Mouse (Mus musculus) intestine, embryonic 14.5 days (tissue): Measurements from ENCODE around the gene Rasgrf1. TPM values are rescaled to one million over a fixed set of nuclear protein-coding genes. Genes with fewer than 3 reads are reported as not detected.
A peak's percentile ranks its signal among the peaks of the same experiment; 100 is the strongest.

Experiments used
- ATAC-seq: fragments of 200-750 bp; cut with Nextera tagmentation; replicated peaks from 2 replicates; pipeline ENCODE4 v1.8.0; 2017; ENCODE audit warnings: low read depth, moderate number of reproducible peaks, moderate TSS enrichment, moderate library complexity; ENCODE audit not compliant: low FRiP score, low TSS enrichment
- DNase-seq: peaks from one replicate; pipeline ENCODE4 v3.0.0-alpha.2; 2018; ENCODE audit warnings: low spot score
- H3K27ac ChIP-seq: fragments of 300-500 bp; sonication (generic); 2 replicates; pipeline ENCODE4 v1.5.1; 2014; ENCODE audit warnings: low read depth, mild to moderate bottlenecking, control low read depth
- H3K27me3 ChIP-seq: fragments of 300-500 bp; sonication (generic); replicated peaks from 2 replicates; pipeline ENCODE4 v1.6.1; 2014; ENCODE audit warnings: low read length, control low read depth; ENCODE audit not compliant: control insufficient read depth, insufficient read depth
- H3K36me3 ChIP-seq: fragments of 300-500 bp; sonication (generic); 2 replicates; pipeline ENCODE4 v1.6.1; 2014; ENCODE audit warnings: low read length, control low read depth; ENCODE audit not compliant: control insufficient read depth, insufficient read depth
- H3K4me1 ChIP-seq: fragments of 300-500 bp; sonication (generic); replicated peaks from 2 replicates; pipeline ENCODE4 v1.6.1; 2014; ENCODE audit warnings: low read length, control low read depth, mixed read lengths; ENCODE audit not compliant: control insufficient read depth, insufficient read depth
- H3K4me2 ChIP-seq: fragments of 300-500 bp; sonication (generic); 2 replicates; pipeline ENCODE4 v1.6.1; 2014; ENCODE audit warnings: low read length
- H3K4me3 ChIP-seq: fragments of 300-500 bp; sonication (generic); 2 replicates; pipeline ENCODE4 v1.5.1; 2014; ENCODE audit warnings: low read depth, low read length, control low read depth, mixed read lengths
- H3K9ac ChIP-seq: fragments of 300-500 bp; sonication (generic); 2 replicates; pipeline ENCODE4 v1.6.1; 2014; ENCODE audit warnings: mild to moderate bottlenecking, low read length
- H3K9me3 ChIP-seq: fragments of 300-500 bp; sonication (generic); 2 replicates; pipeline ENCODE4 v1.6.1; 2016; ENCODE audit warnings: low read length, control low read depth; ENCODE audit not compliant: control insufficient read depth
- WGBS: fragments of 180-500 bp; shearing (Covaris S2); extraction: QIAGEN DNeasy Blood & Tissue Kit; methylation state at CpG from one replicate; pipeline ENCODE4 v1.1.7; 2014; 5-methylcytosine and 5-hydroxymethylcytosine counted together
- polyA plus RNA-seq: library from polyadenylated mRNA; unstranded; fragments of >200 nt; fragmentation: Nextera tagmentation; extraction: Ambion mirVana; gene quantifications from 2 replicates; pipeline ENCODE4 v1.2.1, GENCODE M21; 2014

The Rasgrf1 gene
- 0.35 TPM in 1 of 2 replicates, not detected in the other for polyA plus RNA-seq

GRCm38 (mm10) chr9:89909131-89910010 is at the start of gene Rasgrf1:
Rasgrf1 (plus strand) TSS chr9:89909908.
- peaks cover 75% of the 10 kb centered on the region for H3K27me3 ChIP-seq
- peak; percentile 44; the same call in 1 of the 2 replicates for ATAC-seq
- no peak within 1 kb of the TSS for H3K9ac ChIP-seq
- no peak within 1 kb of the TSS for H3K27ac ChIP-seq
- H3K36me3 ChIP-seq: no peaks in the 10 kb centered on the region
- peak within 1 kb of the TSS; percentile 78 for H3K4me2 ChIP-seq
- H3K9me3 ChIP-seq: no peaks in the 10 kb centered on the region
- H3K4me3 ChIP-seq: peak within 1 kb of the TSS; percentile 43
- under 1% methylated on average over 58 of the region's 64 CpGs for WGBS
- peaks cover 16% of the 10 kb centered on the region for H3K4me1 ChIP-seq
- peak; percentile 79 for DNase-seq

GRCm38 (mm10) chr9:89860145-89860544 is 49.6 kb upstream of the Rasgrf1 start:
- Histone ChIP-seq H3K27me3 (no peaks in the 10 kb centered on the region), H3K27ac (no peak overlapping the region), H3K9ac (no peak overlapping the region), H3K9me3 (no peaks in the 10 kb centered on the region), H3K36me3 (no peaks in the 10 kb centered on the region), H3K4me3 (no peak overlapping the region), H3K4me1 (no peaks in the 10 kb centered on the region), H3K4me2 (no peak overlapping the region)
- 64% methylated on average over 11 of the region's 11 CpGs for WGBS
- DNase-seq (no peak), ATAC-seq (no peak)

GRCm38 (mm10) chr9:89860584-89860983 is 49.1 kb upstream of the Rasgrf1 start:
- H3K9me3 ChIP-seq: no peaks in the 10 kb centered on the region
- DNase-seq (no peak), ATAC-seq (no peak)
- no peak overlapping the region for H3K9ac ChIP-seq
- no peaks in the 10 kb centered on the region for H3K4me1 ChIP-seq
- 68% methylated on average over 6 of the region's 6 CpGs for WGBS
- H3K27me3 ChIP-seq: no peaks in the 10 kb centered on the region
- H3K4me3 ChIP-seq: no peak overlapping the region
- H3K27ac ChIP-seq: no peak overlapping the region
- no peak overlapping the region for H3K4me2 ChIP-seq
- H3K36me3 ChIP-seq: no peaks in the 10 kb centered on the region

GRCm38 (mm10) chr9:89867141-89867540 is 42.6 kb upstream of the Rasgrf1 start:
- H3K27me3 ChIP-seq: peaks cover 36% of the 10 kb centered on the region
- H3K4me1 ChIP-seq: no peaks in the 10 kb centered on the region

GRCm38 (mm10) chr9:89868093-89868729 is 41.5 kb upstream of the Rasgrf1 start:
- H3K36me3 ChIP-seq: no peaks in the 10 kb centered on the region
- peak overlapping the region; percentile 25 for H3K4me2 ChIP-seq
- H3K9ac ChIP-seq: no peak overlapping the region
- H3K27ac ChIP-seq: no peak overlapping the region
- H3K9me3 ChIP-seq: no peaks in the 10 kb centered on the region
- DNase-seq (peak; percentile 56), ATAC-seq (no peak; the same call in 1 of the 2 replicates)
- H3K27me3 ChIP-seq: peaks cover 45% of the 10 kb centered on the region
- 4% methylated on average over 16 of the region's 16 CpGs for WGBS
- no peak overlapping the region for H3K4me3 ChIP-seq
- H3K4me1 ChIP-seq: no peaks in the 10 kb centered on the region

More at GRCm38 (mm10) chr9:89867141-89867540, 42.6 kb upstream of the Rasgrf1 start:
- 54% methylated on average over 4 of the region's 4 CpGs for WGBS
- H3K36me3 ChIP-seq: no peaks in the 10 kb centered on the region
- H3K27ac ChIP-seq: no peak overlapping the region
- no peak overlapping the region for H3K4me3 ChIP-seq
- no peak overlapping the region for H3K4me2 ChIP-seq
- no peak for DNase-seq
- no peak for ATAC-seq
- no peaks in the 10 kb centered on the region for H3K9me3 ChIP-seq
- H3K9ac ChIP-seq: no peak overlapping the region

- ATAC-seq (no peak), DNase-seq (no peak)
- Histone ChIP-seq H3K27me3 (peaks cover 56% of the 10 kb centered on the region), H3K36me3 (no peaks in the 10 kb centered on the region), H3K4me2 (no peak overlapping the region), H3K9ac (no peak overlapping the region), H3K9me3 (no peaks in the 10 kb centered on the region), H3K4me3 (no peak overlapping the region), H3K27ac (no peak overlapping the region), H3K4me1 (no peaks in the 10 kb centered on the region)
- 13% methylated on average over 2 of the region's 2 CpGs for WGBS
Observed at GRCm38 (mm10) chr9:89869594-89869993, 40.1 kb upstream of the Rasgrf1 start.

GRCm38 (mm10) chr9:89870531-89871150 is 39.1 kb upstream of the Rasgrf1 start:
- Histone ChIP-seq H3K36me3 (no peaks in the 10 kb centered on the region), H3K27ac (no peak overlapping the region), H3K4me3 (no peak overlapping the region), H3K4me2 (no peak overlapping the region), H3K9ac (no peak overlapping the region), H3K9me3 (0 out of 2 replicates have a peak, but pooled peaks cover under 1% of the 10 kb centered on the region), H3K27me3 (peaks cover 66% of the 10 kb centered on the region), H3K4me1 (no peaks in the 10 kb centered on the region)
- no peak for ATAC-seq
- 4% methylated on average over 8 of the region's 8 CpGs for WGBS
- no peak for DNase-seq

GRCm38 (mm10) chr9:89872137-89872536 is 37.6 kb upstream of the Rasgrf1 start:
- H3K9ac ChIP-seq: no peak overlapping the region
- no peak overlapping the region for H3K4me2 ChIP-seq
- H3K4me1 ChIP-seq: no peaks in the 10 kb centered on the region
- no peak overlapping the region for H3K4me3 ChIP-seq
- DNase-seq (no peak), ATAC-seq (no peak)
- H3K27ac ChIP-seq: no peak overlapping the region
- H3K36me3 ChIP-seq: no peaks in the 10 kb centered on the region
- 81% methylated on average over 6 of the region's 6 CpGs for WGBS
- 0 out of 2 replicates have a peak, but pooled peaks cover 2% of the 10 kb centered on the region for H3K9me3 ChIP-seq
- peaks cover 79% of the 10 kb centered on the region for H3K27me3 ChIP-seq
